Mouse (Mus musculus): ENCODE data around the gene Uspl1. TPM values are rescaled to one million over a fixed set of nuclear protein-coding genes. Genes with fewer than 3 reads are reported as not detected.

Uspl1 gene
- polyA plus RNA-seq, 1 experiment from 2014 or later, result 48.7 TPM

- Histone ChIP-seq H3K27ac (ENCODE audit: low read depth) (no peak overlapping the region), H3K4me2 (no peak overlapping the region), H3K9me3 (ENCODE audit: low read depth, low read length) (no peaks in the 10 kb centered on the region), H3K36me3 (ENCODE audit: insufficient read depth) (no peaks in the 10 kb centered on the region), H3K4me1 (ENCODE audit: insufficient read depth) (peaks cover 15% of the 10 kb centered on the region; the same call in 1 of the 2 replicates), H3K9ac (no peak overlapping the region), H3K4me3 (ENCODE audit: low read depth, low read length) (no peak overlapping the region), H3K27me3 (ENCODE audit: insufficient read depth, low read length) (no peaks in the 10 kb centered on the region)
- TF ChIP-seq CTCF (IDR thresholded peaks at IDR 0.05; ENCODE audit: low read depth), result no peak
- no peak for DNase-seq
- no peak for ATAC-seq (ENCODE audit: insufficient read depth)
- 86% methylated on average over 5 of the region's 5 CpGs for WGBS
Measured at GRCm38 (mm10) chr5:149242467-149242866, 58.3 kb downstream of the Uspl1 start.

GRCm38 (mm10) chr5:149243053-149243452, 58.9 kb downstream of the Uspl1 start:
- no peak overlapping the region for H3K27ac ChIP-seq (ENCODE audit: low read depth)

GRCm38 (mm10) chr5:149245391-149245964, 61.3 kb downstream of the Uspl1 start:
- no peaks in the 10 kb centered on the region for H3K36me3 ChIP-seq (ENCODE audit: insufficient read depth)
- H3K27ac ChIP-seq (ENCODE audit: low read depth), result peak overlapping the region; percentile 46; the same call in 1 of the 2 replicates
- TF ChIP-seq CTCF (IDR thresholded peaks at IDR 0.05; ENCODE audit: low read depth), result no peak
- H3K4me2 ChIP-seq, result peak overlapping the region; percentile 67
- 17% methylated on average over 9 of the region's 9 CpGs for WGBS
- H3K9ac ChIP-seq, result peak overlapping the region; percentile 42
- no peak for ATAC-seq (ENCODE audit: insufficient read depth)
- H3K4me1 ChIP-seq (ENCODE audit: insufficient read depth), result peaks cover 16% of the 10 kb centered on the region; the same call in 1 of the 2 replicates
- no peaks in the 10 kb centered on the region for H3K27me3 ChIP-seq (ENCODE audit: insufficient read depth, low read length)
- no peak for DNase-seq
- peak overlapping the region; percentile 27 for H3K4me3 ChIP-seq (ENCODE audit: low read depth, low read length)
- no peaks in the 10 kb centered on the region for H3K9me3 ChIP-seq (ENCODE audit: low read depth, low read length)

More at GRCm38 (mm10) chr5:149243053-149243452, 58.9 kb downstream of the Uspl1 start:
- Histone ChIP-seq H3K4me3 (ENCODE audit: low read depth, low read length) (no peak overlapping the region), H3K4me1 (ENCODE audit: insufficient read depth) (peaks cover 16% of the 10 kb centered on the region; the same call in 1 of the 2 replicates), H3K9ac (no peak overlapping the region), H3K27me3 (ENCODE audit: insufficient read depth, low read length) (no peaks in the 10 kb centered on the region), H3K36me3 (ENCODE audit: insufficient read depth) (no peaks in the 10 kb centered on the region), H3K4me2 (no peak overlapping the region), H3K9me3 (ENCODE audit: low read depth, low read length) (no peaks in the 10 kb centered on the region)
- no peak for DNase-seq
- 42% methylated on average over 5 of the region's 5 CpGs for WGBS
- TF ChIP-seq CTCF (IDR thresholded peaks at IDR 0.05; ENCODE audit: low read depth), result no peak
- no peak for ATAC-seq (ENCODE audit: insufficient read depth)

GRCm38 (mm10) chr5:149245965-149246470, 61.9 kb downstream of the Uspl1 start:
- peak overlapping the region; percentile 42 for H3K9ac ChIP-seq
- H3K4me1 ChIP-seq (ENCODE audit: insufficient read depth), result peaks cover 16% of the 10 kb centered on the region; the same call in 1 of the 2 replicates
- WGBS, result 5% methylated on average over 15 of the region's 16 CpGs
- DNase-seq (peak; percentile 65), ATAC-seq (ENCODE audit: insufficient read depth) (peak; percentile 88)
- no peak for TF ChIP-seq CTCF (IDR thresholded peaks at IDR 0.05; ENCODE audit: low read depth)
- H3K4me3 ChIP-seq (ENCODE audit: low read depth, low read length), result peak overlapping the region; percentile 27
- no peaks in the 10 kb centered on the region for H3K36me3 ChIP-seq (ENCODE audit: insufficient read depth)
- H3K9me3 ChIP-seq (ENCODE audit: low read depth, low read length), result no peaks in the 10 kb centered on the region
- H3K27me3 ChIP-seq (ENCODE audit: insufficient read depth, low read length), result no peaks in the 10 kb centered on the region
- H3K27ac ChIP-seq (ENCODE audit: low read depth), result peak overlapping the region; percentile 46; the same call in 1 of the 2 replicates
- peak overlapping the region; percentile 67 for H3K4me2 ChIP-seq

- TF ChIP-seq CTCF (IDR thresholded peaks at IDR 0.05; ENCODE audit: low read depth), result no peak
- DNase-seq (peak; percentile 64), ATAC-seq (ENCODE audit: insufficient read depth) (peak; percentile 15; the same call in 1 of the 2 replicates)
- peak overlapping the region; percentile 37 for H3K27ac ChIP-seq (ENCODE audit: low read depth)
- WGBS, result 13% methylated on average over 20 of the region's 20 CpGs
- H3K9me3 ChIP-seq (ENCODE audit: low read depth, low read length), result no peaks in the 10 kb centered on the region
- H3K27me3 ChIP-seq (ENCODE audit: insufficient read depth, low read length), result no peaks in the 10 kb centered on the region
- no peaks in the 10 kb centered on the region for H3K36me3 ChIP-seq (ENCODE audit: insufficient read depth)
- no peak overlapping the region for H3K4me3 ChIP-seq (ENCODE audit: low read depth, low read length)
- H3K4me2 ChIP-seq, result peak overlapping the region; percentile 42
- H3K9ac ChIP-seq, result peak overlapping the region; percentile 7; the same call in 1 of the 2 replicates
- peaks cover 16% of the 10 kb centered on the region; the same call in 1 of the 2 replicates for H3K4me1 ChIP-seq (ENCODE audit: insufficient read depth)
Measured at GRCm38 (mm10) chr5:149247047-149247904, 63.1 kb downstream of the Uspl1 start.

- Histone ChIP-seq H3K27ac (ENCODE audit: low read depth) (no peak overlapping the region), H3K4me3 (ENCODE audit: low read depth, low read length) (no peak overlapping the region), H3K9ac (no peak overlapping the region), H3K4me2 (no peak overlapping the region), H3K9me3 (ENCODE audit: low read depth, low read length) (no peaks in the 10 kb centered on the region), H3K4me1 (ENCODE audit: insufficient read depth) (0 out of 2 replicates have a peak, but pooled peaks cover 2% of the 10 kb centered on the region), H3K36me3 (ENCODE audit: insufficient read depth) (no peaks in the 10 kb centered on the region), H3K27me3 (ENCODE audit: insufficient read depth, low read length) (no peaks in the 10 kb centered on the region)
- DNase-seq (no peak), ATAC-seq (ENCODE audit: insufficient read depth) (no peak)
- WGBS, result 64% methylated on average over 3 of the region's 3 CpGs
- no peak for TF ChIP-seq CTCF (IDR thresholded peaks at IDR 0.05; ENCODE audit: low read depth)
Measured at GRCm38 (mm10) chr5:149252303-149252702, 68.2 kb downstream of the Uspl1 start.

GRCm38 (mm10) chr5:149253491-149253890, 69.3 kb downstream of the Uspl1 start:
- DNase-seq (no peak), ATAC-seq (ENCODE audit: insufficient read depth) (no peak)
- TF ChIP-seq CTCF (IDR thresholded peaks at IDR 0.05; ENCODE audit: low read depth), result no peak
- Histone ChIP-seq H3K4me1 (ENCODE audit: insufficient read depth) (no peaks in the 10 kb centered on the region), H3K27me3 (ENCODE audit: insufficient read depth, low read length) (no peaks in the 10 kb centered on the region), H3K4me3 (ENCODE audit: low read depth, low read length) (no peak overlapping the region), H3K27ac (ENCODE audit: low read depth) (no peak overlapping the region), H3K4me2 (no peak overlapping the region), H3K36me3 (ENCODE audit: insufficient read depth) (no peaks in the 10 kb centered on the region), H3K9me3 (ENCODE audit: low read depth, low read length) (no peaks in the 10 kb centered on the region), H3K9ac (no peak overlapping the region)
- 63% methylated on average over 2 of the region's 2 CpGs for WGBS

All from lung, embryonic 14.5 days (tissue).